Mouse (Mus musculus) cerebellum, adult 2 months (tissue): ENCODE results near the gene Tmprss3.

Source experiments
- CTCF ChIP-seq: fragments of 200-500 bp; IDR thresholded peaks from 2 replicates; pipeline ENCODE4 v1.5.1; 2011; ENCODE audit warnings: low read depth, mild to moderate bottlenecking, control low read depth, low read length, moderate library complexity, borderline replicate concordance; ENCODE audit not compliant: insufficient read depth
- POLR2A ChIP-seq: fragments of 200-500 bp; IDR thresholded peaks from 2 replicates; pipeline ENCODE4 v1.6.1; 2011; ENCODE audit warnings: low read length, control low read depth, borderline replicate concordance; ENCODE audit not compliant: insufficient read depth

DNA sequence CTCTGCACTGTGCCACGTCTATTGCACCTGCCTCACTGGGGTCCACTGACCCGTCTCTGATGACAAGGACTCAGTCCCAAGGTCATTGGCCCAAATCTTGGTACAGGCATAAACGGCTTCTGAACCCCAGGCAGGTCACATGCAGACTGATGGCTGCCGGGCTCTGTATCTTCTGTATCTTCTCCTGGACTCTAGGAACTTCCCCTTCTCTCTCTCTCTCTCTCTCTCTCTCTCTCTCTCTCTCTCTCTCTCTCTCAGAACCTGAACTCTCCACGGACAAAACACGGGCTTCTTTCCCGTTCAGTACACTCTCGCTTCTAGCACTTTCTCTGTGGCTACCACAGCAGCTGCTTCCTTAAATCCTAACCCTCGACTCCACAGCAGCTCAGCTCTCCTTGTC lies 52.8 kb downstream of the Tmprss3 start:
- TF ChIP-seq CTCF, result no peak
- TF ChIP-seq POLR2A, result no peak
